Mouse (Mus musculus) E14TG2a.4 (cell line): Measurements from ENCODE around the gene Tceanc2.

Experiments
- CTCF ChIP-seq: conservative IDR thresholded peaks from 2 replicates; pipeline ENCODE4 v1.5.1; 2014; ENCODE audit warnings: low read length
- NANOG ChIP-seq: IDR thresholded peaks from 2 replicates; pipeline ENCODE4 v1.6.1; 2014; ENCODE audit warnings: borderline replicate concordance, low read length, mixed read lengths
- POU5F1 ChIP-seq: IDR thresholded peaks from 2 replicates; pipeline ENCODE4 v1.6.1; 2014; ENCODE audit warnings: low read length, borderline replicate concordance

DNA sequence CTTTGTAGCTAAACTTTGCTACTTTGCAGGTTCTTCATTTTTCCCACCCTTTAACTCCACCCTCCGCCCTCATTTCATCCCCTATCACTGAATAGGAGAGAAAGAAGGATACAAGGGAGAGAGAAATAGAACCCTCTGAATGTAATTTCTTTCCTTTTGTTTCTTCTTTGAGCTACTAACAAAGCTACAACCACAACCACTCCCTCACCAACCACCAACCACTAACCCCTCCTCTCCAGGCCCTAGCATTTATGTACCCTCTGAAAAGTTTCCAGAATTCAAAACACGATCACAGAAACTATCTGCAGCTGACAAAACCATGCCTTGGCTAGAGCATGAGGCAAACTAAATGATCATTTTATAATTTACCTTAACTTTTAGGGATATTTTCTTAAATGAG is 17.5 kb upstream of the Tceanc2 start:
- no peak for TF ChIP-seq CTCF
- TF ChIP-seq POU5F1, result no peak
- TF ChIP-seq NANOG, result no peak
